8 mouse cellular contexts compared by ENCODE assay signal in genomic region chr13:23571022-23571503, GRCm38 (mm10). TPM values are rescaled to one million over a fixed set of nuclear protein-coding genes. Genes with fewer than 3 reads are reported as not detected.
DNase-seq lines count a peak whose midpoint lies in the region; ATAC-seq and TF ChIP-seq lines count a peak whose summit lies in the region.

Gene Hist1h2ae (minus strand): TSS chr13:23571220.
Gene Hist1h2bg (plus strand): TSS chr13:23571396.

- peak; percentile 48 to 67 for DNase-seq in CD8-positive naive resting alpha-beta T cell, adult 2 months (ENCODE audit: low read depth in 2 of 2, low spot score in 2 of 2)
- peak; percentile 88 for DNase-seq in liver
- DNase-seq in midbrain, postnatal 0 days (ENCODE audit: low spot score), result peak; percentile 97

- H3K4me1 ChIP-seq in bone marrow, adult 2 months (ENCODE audit: control insufficient read depth, insufficient read depth, low read length), result no peaks in the 10 kb centered on the region; the same call in 1 of the 2 replicates
- H3K4me1 ChIP-seq in embryonic fibroblast, embryonic 13.5 days (ENCODE audit: control insufficient read depth, insufficient read depth, low read length), result no peaks in the 10 kb centered on the region
- peaks cover 5% of the 10 kb centered on the region; the same call in 1 of the 2 replicates for H3K4me1 ChIP-seq in heart, embryonic 11.5 days (ENCODE audit: control insufficient read depth, insufficient read depth, low read length)
- peaks cover 14% of the 10 kb centered on the region; the same call in 1 of the 2 replicates for H3K4me1 ChIP-seq in kidney, embryonic 15.5 days
- H3K4me1 ChIP-seq in midbrain, postnatal 0 days (ENCODE audit: insufficient read depth, low read length), result 0 out of 2 replicates have a peak, but pooled peaks cover 3% of the 10 kb centered on the region
- no peaks in the 10 kb centered on the region; the same call in 1 of the 2 replicates for H3K4me1 ChIP-seq in stomach, embryonic 15.5 days

- peak within 1 kb of the TSS; percentile 99 for H3K27ac ChIP-seq in bone marrow, adult 2 months (ENCODE audit: control insufficient read depth, insufficient read depth, low read depth, low read length, poor library complexity)
- H3K27ac ChIP-seq in embryonic fibroblast, embryonic 13.5 days (ENCODE audit: insufficient read depth, low read length), result peak within 1 kb of the TSS; percentile 85
- H3K27ac ChIP-seq in heart, embryonic 11.5 days (ENCODE audit: low read depth, low read length), result peak within 1 kb of the TSS; percentile 96
- peak within 1 kb of the TSS; percentile 98 for H3K27ac ChIP-seq in kidney, embryonic 15.5 days
- H3K27ac ChIP-seq in midbrain, postnatal 0 days (ENCODE audit: low read depth, low read length), result peak within 1 kb of the TSS; percentile 86
- H3K27ac ChIP-seq in stomach, embryonic 15.5 days, result peak within 1 kb of the TSS; percentile 98

- no peaks in the 10 kb centered on the region for H3K27me3 ChIP-seq in heart, embryonic 11.5 days (ENCODE audit: control insufficient read depth, insufficient read depth, low read length)
- no peaks in the 10 kb centered on the region for H3K27me3 ChIP-seq in kidney, embryonic 15.5 days
- no peaks in the 10 kb centered on the region for H3K27me3 ChIP-seq in midbrain, postnatal 0 days (ENCODE audit: insufficient read depth, low read length)
- no peaks in the 10 kb centered on the region for H3K27me3 ChIP-seq in stomach, embryonic 15.5 days (replicated peaks)

- peak; percentile 85 for ATAC-seq in heart, embryonic 11.5 days (replicated peaks; ENCODE audit: insufficient number of reproducible peaks, low FRiP score, low TSS enrichment)
- ATAC-seq in kidney, embryonic 15.5 days (replicated peaks; ENCODE audit: low FRiP score), result peak; percentile 91
- ATAC-seq in midbrain, postnatal 0 days (ENCODE audit: low FRiP score), result peak; percentile 90
- peak; percentile 88 for ATAC-seq in stomach, embryonic 15.5 days (ENCODE audit: insufficient read depth, low FRiP score, low read depth)

- peak within 1 kb of the TSS; percentile 59 for H3K4me3 ChIP-seq in bone marrow, adult 2 months (replicated peaks; ENCODE audit: control insufficient read depth, low read depth, low read length)
- peak within 1 kb of the TSS; percentile 65 for H3K4me3 ChIP-seq in embryonic fibroblast, embryonic 13.5 days (ENCODE audit: insufficient read depth, low read length)
- H3K4me3 ChIP-seq in heart, embryonic 11.5 days (ENCODE audit: low read depth, low read length), result peak within 1 kb of the TSS; percentile 51
- peak within 1 kb of the TSS; percentile 53 for H3K4me3 ChIP-seq in kidney, embryonic 15.5 days (replicated peaks)
- peak within 1 kb of the TSS; percentile 39 for H3K4me3 ChIP-seq in midbrain, postnatal 0 days (ENCODE audit: low read depth, low read length)
- peak within 1 kb of the TSS; percentile 47 for H3K4me3 ChIP-seq in stomach, embryonic 15.5 days (replicated peaks)

- no peak for TF ChIP-seq CTCF in bone marrow, adult 2 months (IDR thresholded peaks at IDR 0.05; ENCODE audit: control insufficient read depth, insufficient read depth, low read length)
- no peak for TF ChIP-seq CTCF in embryonic fibroblast, embryonic 13.5 days (IDR thresholded peaks at IDR 0.05; ENCODE audit: borderline replicate concordance, insufficient read depth, low read length)
- no peak for TF ChIP-seq CTCF in midbrain, postnatal 0 days (IDR thresholded peaks at IDR 0.05)

- H3K9me3 ChIP-seq in heart, embryonic 11.5 days (replicated peaks; ENCODE audit: control insufficient read depth, low read length), result no peaks in the 10 kb centered on the region
- no peaks in the 10 kb centered on the region for H3K9me3 ChIP-seq in kidney, embryonic 15.5 days (replicated peaks)
- no peaks in the 10 kb centered on the region for H3K9me3 ChIP-seq in midbrain, postnatal 0 days (ENCODE audit: low read length)
- H3K9me3 ChIP-seq in stomach, embryonic 15.5 days, result no peaks in the 10 kb centered on the region

- H3K4me2 ChIP-seq in heart, embryonic 11.5 days, result peak within 1 kb of the TSS; percentile 75
- peak within 1 kb of the TSS; percentile 68 for H3K4me2 ChIP-seq in kidney, embryonic 15.5 days
- peak within 1 kb of the TSS; percentile 52 for H3K4me2 ChIP-seq in midbrain, postnatal 0 days (ENCODE audit: low read depth, low read length, poor library complexity, severe bottlenecking)
- peak within 1 kb of the TSS; percentile 61 for H3K4me2 ChIP-seq in stomach, embryonic 15.5 days

- WGBS in bone marrow, adult 2 months, result under 1% methylated on average over 18 of the region's 18 CpGs
- WGBS in heart, embryonic 11.5 days (ENCODE audit: insufficient replicate concordance), result 0% methylated on average over 18 of the region's 18 CpGs
- 0% methylated on average over 18 of the region's 18 CpGs for WGBS in kidney, embryonic 15.5 days
- 0% methylated on average over 16 of the region's 18 CpGs for WGBS in midbrain, postnatal 0 days
- 0% methylated on average over 18 of the region's 18 CpGs for WGBS in stomach, embryonic 15.5 days

- no peaks in the 10 kb centered on the region for H3K36me3 ChIP-seq in heart, embryonic 11.5 days (ENCODE audit: control insufficient read depth, insufficient read depth, low read length)
- no peaks in the 10 kb centered on the region for H3K36me3 ChIP-seq in kidney, embryonic 15.5 days
- no peaks in the 10 kb centered on the region for H3K36me3 ChIP-seq in midbrain, postnatal 0 days (ENCODE audit: insufficient read depth, low read length)
- no peaks in the 10 kb centered on the region for H3K36me3 ChIP-seq in stomach, embryonic 15.5 days

- peak within 1 kb of the TSS; percentile 78 for H3K9ac ChIP-seq in heart, embryonic 11.5 days (ENCODE audit: low read depth, low read length)
- H3K9ac ChIP-seq in kidney, embryonic 15.5 days, result peak within 1 kb of the TSS; percentile 63
- peak within 1 kb of the TSS; percentile 50; the same call in 1 of the 2 replicates for H3K9ac ChIP-seq in midbrain, postnatal 0 days (replicated peaks; ENCODE audit: low read length, poor library complexity, severe bottlenecking)
- peak within 1 kb of the TSS; percentile 41; the same call in 1 of the 2 replicates for H3K9ac ChIP-seq in stomach, embryonic 15.5 days

- TF ChIP-seq POLR2A in bone marrow, adult 2 months (IDR thresholded peaks at IDR 0.05; ENCODE audit: borderline replicate concordance, control insufficient read depth, low read depth, low read length), result peak; percentile 74
- TF ChIP-seq POLR2A in embryonic fibroblast, embryonic 13.5 days (IDR thresholded peaks at IDR 0.05; ENCODE audit: low read depth, low read length), result peak; percentile 66; the same call in 1 of the 2 replicates

RNA-seq across cellular contexts. Expression of gene Hist1h2ae, which starts in this region (rescaled TPM):
- 12.5 and 23.9 TPM in 2 replicates for polyA plus RNA-seq in bone marrow, adult 2 months (2011; ENCODE audit: insufficient read depth, insufficient read length, low replicate concordance, missing spikeins)
- polyA plus RNA-seq in embryonic fibroblast, embryonic 13.5 days (2011; ENCODE audit: insufficient read length, low read depth, missing spikeins), result 3.4 and 6.0 TPM in 2 replicates
- polyA plus RNA-seq in heart, embryonic 11.5 days (2014; fragmentation: Nextera tagmentation; extraction: Ambion mirVana), result 27.6 and 34.5 TPM in 2 replicates
- polyA plus RNA-seq in kidney, embryonic 15.5 days (2015; fragmentation: Nextera tagmentation; extraction: Ambion mirVana), result 84.7 and 118 TPM in 2 replicates
- 76.7 and 98.8 TPM in 2 replicates for total RNA-seq in midbrain, postnatal 0 days (2014; rRNA removed)
- 4.5 and 5.9 TPM in 2 replicates for polyA plus RNA-seq in midbrain, postnatal 0 days (2015; fragmentation: Nextera tagmentation; extraction: Ambion mirVana)
- 95.8 and 121 TPM in 2 replicates for polyA plus RNA-seq in stomach, embryonic 15.5 days (2015; fragmentation: Nextera tagmentation; extraction: Ambion mirVana)

RNA-seq across cellular contexts. Expression of gene Hist1h2bg, which starts in this region (rescaled TPM):
- 65.5 and 109 TPM in 2 replicates for polyA plus RNA-seq in bone marrow, adult 2 months (2011; ENCODE audit: insufficient read depth, insufficient read length, low replicate concordance, missing spikeins)
- polyA plus RNA-seq in embryonic fibroblast, embryonic 13.5 days (2011; ENCODE audit: insufficient read length, low read depth, missing spikeins), result 12.6 and 22.6 TPM in 2 replicates
- 2.3 and 6.5 TPM in 2 replicates for polyA plus RNA-seq in heart, embryonic 11.5 days (2014; fragmentation: Nextera tagmentation; extraction: Ambion mirVana)
- 10.6 and 10.9 TPM in 2 replicates for polyA plus RNA-seq in kidney, embryonic 15.5 days (2015; fragmentation: Nextera tagmentation; extraction: Ambion mirVana)
- 248 and 572 TPM in 2 replicates for total RNA-seq in midbrain, postnatal 0 days (2014; rRNA removed)
- polyA plus RNA-seq in midbrain, postnatal 0 days (2015; fragmentation: Nextera tagmentation; extraction: Ambion mirVana), result 2.8 and 4.5 TPM in 2 replicates
- 11.7 and 17.0 TPM in 2 replicates for polyA plus RNA-seq in stomach, embryonic 15.5 days (2015; fragmentation: Nextera tagmentation; extraction: Ambion mirVana)

Comparison
In these comparisons a context has a peak if more than half of its experiments do, and no peak if none do; other contexts are left out.
1. Peak in every context shown above with its lines: DNase-seq, ATAC-seq, H3K4me3 ChIP-seq and H3K27ac ChIP-seq.